Mouse (Mus musculus) T-cell, adult 2 months (primary cell): Measurements from ENCODE around the gene Tut1.

ENCODE experiments used
- DNase-seq: peaks from one replicate; pipeline ENCODE4 v3.0.0; 2022; ENCODE audit warnings: low spot score

The Tut1 gene

GRCm38 (mm10) chr19:8953135-8954039 lies at the start of gene Tut1:
Tut1 (plus strand) TSS chr19:8953847.
- peak; percentile 94 for DNase-seq

GRCm38 (mm10) chr19:8908531-8908930 lies 45.1 kb upstream of the Tut1 start:
- no peak for DNase-seq

DNA sequence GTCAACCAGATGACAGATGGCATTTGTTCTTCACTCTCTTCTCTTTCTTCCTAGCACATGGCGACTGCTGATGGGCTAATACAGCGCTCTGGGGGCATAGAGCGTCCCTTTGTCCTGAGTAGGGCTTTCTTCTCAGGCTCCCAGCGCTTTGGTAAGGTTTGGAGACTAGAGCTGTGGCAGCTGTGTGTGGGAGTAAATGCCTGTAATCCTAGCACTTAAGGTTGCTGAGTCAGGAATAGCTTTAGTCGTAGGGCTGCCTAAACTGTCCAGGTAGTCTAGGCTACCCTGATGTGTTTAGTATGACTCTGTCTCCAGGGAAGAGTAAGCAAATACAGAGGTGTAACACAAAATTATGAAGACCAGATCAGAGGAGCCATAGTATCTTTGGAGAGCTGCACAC lies 41.8 kb upstream of the Tut1 start:
- no peak for DNase-seq

DNA sequence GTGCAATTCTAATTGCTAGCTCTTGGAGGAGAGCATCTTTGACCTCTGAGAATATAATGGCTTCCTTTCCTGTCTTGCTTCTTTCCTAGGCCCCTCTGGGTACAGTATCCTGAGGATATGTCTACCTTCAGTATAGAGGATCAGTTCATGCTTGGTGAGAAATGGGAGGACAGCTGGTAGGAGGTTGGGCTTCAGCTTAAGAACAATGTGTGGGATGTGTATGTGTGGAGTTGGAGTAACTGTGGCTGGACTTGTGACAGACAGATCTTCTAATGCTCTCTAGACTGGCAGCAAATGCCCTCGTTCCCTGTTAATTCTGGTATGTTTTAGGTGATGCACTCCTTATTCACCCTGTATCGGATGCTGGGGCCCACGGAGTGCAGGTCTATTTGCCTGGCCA lies 39.4 kb upstream of the Tut1 start:
- DNase-seq = no peak

GRCm38 (mm10) chr19:8919000-8919399 lies 34.6 kb upstream of the Tut1 start:
- DNase-seq = no peak

DNA sequence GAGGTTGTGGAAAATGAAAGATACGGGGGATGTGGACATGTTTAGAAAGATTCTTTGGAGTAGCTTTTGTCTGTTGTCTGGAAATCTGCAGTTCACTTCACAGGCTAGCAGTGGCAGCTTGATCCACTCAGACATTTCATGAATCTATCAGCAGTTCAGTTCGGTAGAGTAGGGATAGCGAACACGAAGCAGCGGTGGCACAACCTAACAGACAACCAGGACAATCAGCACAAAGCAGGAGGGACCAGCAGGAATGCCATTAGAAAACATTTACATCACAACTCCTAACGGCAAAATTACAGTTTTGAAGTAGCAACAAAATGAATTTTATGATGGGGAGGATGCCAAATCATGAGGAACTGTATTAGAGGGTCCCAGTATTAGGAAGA lies 34.0 kb upstream of the Tut1 start:
- DNase-seq = no peak

DNA sequence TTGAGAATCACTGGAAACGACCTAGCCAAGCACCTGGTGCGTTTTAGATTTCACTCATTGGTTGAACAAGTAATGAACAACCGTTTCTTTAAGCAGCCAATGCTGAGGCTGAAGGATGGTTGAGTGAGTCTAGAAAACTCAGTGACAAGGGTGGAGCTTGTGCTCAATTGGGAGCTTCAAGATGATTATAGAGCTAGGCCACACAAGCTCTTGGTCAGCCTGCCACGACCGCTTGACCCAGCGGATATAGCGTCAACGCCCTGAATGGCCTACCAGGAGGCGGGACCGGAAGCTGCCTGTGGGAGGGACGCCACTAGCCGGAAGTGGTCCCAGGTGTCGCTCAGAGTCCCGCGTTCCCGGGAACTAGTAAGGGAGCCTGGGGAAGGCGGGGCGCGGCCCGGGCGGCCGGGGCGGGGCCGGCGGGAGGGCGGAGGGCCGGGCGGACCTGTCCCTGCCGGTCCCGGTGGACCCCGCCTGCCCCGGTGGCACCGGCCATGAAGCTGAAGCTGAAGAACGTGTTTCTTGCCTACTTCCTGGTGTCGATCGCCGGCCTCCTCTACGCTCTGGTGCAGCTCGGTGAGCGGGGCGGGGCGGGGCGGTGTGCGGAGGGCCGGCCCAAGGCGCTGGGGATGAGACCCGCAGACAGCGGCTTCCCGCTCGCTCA lies 33.4 kb upstream of the Tut1 start, which contains the start of gene B3gat3:
TSS of gene B3gat3 (plus strand) at position 302 of the 664 bp plus-strand sequence.
- peak; percentile 76 for DNase-seq

DNA sequence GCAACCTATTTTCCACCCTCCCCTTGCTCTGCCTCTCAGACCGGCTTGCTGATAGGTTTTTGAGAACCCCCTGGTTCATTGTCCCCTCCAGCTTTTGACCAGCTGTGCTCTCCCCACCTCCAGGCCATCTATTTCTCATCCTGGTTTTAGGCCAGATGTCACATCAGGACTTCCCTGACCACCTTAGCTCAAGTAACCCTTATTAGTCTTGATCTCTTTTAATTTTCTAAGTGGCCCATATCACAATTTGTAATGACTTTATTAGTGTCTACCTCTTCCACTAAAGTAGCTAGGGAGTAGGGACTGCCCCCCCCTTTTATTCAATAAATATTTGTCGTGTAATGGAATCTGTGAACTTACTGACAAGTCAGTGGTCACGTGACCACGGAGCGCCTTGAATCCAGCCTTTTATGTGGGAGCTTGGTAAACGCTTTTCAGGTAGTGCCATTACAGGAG lies 32.8 kb upstream of the Tut1 start:
- DNase-seq = peak; percentile 25

GRCm38 (mm10) chr19:8921741-8922140 lies 31.9 kb upstream of the Tut1 start:
- no peak for DNase-seq

DNA sequence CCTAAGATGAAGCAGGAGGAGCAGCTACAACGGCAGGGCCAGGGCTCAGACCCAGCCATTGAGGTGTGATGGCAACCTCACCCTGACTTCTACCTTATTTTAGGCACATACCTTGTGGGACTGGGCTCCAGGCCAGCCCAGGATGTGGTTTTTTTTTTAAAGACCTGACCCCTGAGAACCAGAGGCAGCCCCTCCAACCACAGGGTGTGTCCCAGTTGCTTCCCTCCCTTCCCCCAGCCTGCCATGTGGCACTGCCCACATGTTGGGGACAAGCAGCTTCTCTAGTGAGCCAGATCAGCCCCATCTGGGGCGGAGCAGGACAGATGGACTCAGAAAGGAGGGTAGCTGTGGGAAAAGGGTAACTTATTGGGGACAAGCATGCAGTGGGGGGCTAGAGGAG lies 26.9 kb upstream of the Tut1 start:
- DNase-seq = peak; percentile 34

- no peak for DNase-seq
Observed at GRCm38 (mm10) chr19:8927891-8928525, 25.6 kb upstream of the Tut1 start.

GRCm38 (mm10) chr19:8928689-8929223 lies 24.9 kb upstream of the Tut1 start:
- no peak for DNase-seq

DNA sequence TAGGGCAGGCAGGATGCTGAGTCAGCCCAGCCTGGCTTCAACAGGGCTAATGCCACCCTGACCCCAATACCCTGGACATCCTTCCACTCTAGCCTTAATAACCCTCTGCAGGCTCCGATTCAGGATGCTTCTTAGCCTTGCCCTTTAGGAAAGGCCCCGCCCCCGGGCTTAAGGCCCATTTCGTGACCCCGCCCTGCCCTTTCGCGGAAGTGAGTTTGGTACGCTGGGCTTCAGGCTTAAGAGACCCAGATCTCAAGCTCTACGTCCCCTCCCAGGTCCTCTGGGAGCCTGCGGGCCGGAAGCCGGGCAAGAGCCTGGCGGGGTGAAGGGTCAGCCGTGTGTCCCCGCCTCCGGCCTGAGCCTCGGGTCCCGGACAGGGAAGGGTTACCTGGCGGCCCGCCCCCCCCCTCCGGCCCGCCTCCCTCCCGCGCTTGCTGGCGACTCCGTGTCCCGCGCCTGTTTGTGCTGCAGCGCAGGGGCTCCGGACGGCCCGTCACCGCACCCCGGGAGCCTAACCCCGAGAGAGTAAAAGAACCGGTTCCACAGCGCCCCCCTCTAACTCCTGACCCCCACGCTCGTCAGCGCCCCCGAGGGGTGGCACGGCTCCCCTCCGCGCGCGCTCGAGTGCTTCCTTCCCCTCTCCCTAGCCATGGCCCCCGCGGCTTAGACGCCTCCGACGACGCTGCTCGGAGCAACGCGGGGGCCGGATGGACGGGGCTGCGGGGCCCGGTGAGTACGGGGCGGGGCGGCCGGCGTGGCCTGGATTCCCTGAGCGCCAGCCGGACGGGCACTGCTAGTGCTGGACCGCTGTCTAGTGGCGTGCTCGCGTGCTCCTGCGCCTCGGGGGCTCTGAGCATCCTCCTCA lies 24.2 kb upstream of the Tut1 start, which contains the start of the genes Rom1 and Eml3:
TSS of gene Rom1 (minus strand) at position 133 of the 865 bp plus-strand sequence.
TSS of gene Eml3 (plus strand) at position 329 of the 865 bp plus-strand sequence.
- peak; percentile 81 for DNase-seq

- no peak for DNase-seq
Observed at GRCm38 (mm10) chr19:8930117-8930516, 23.5 kb upstream of the Tut1 start.

- DNase-seq = no peak
Observed at GRCm38 (mm10) chr19:8930771-8931170, 22.9 kb upstream of the Tut1 start.

GRCm38 (mm10) chr19:8936736-8937135 lies 16.9 kb upstream of the Tut1 start:
- no peak for DNase-seq

GRCm38 (mm10) chr19:8940526-8941133 lies 13.0 kb upstream of the Tut1 start:
- no peak for DNase-seq

- DNase-seq = no peak
Observed at GRCm38 (mm10) chr19:8941136-8941514, 12.5 kb upstream of the Tut1 start.

- DNase-seq = peak; percentile 97
Observed at GRCm38 (mm10) chr19:8941515-8942217, 12.0 kb upstream of the Tut1 start, which contains the start of gene Mta2. Mta2 (plus strand) TSS chr19:8941875.
